Mouse (Mus musculus) E14TG2a.4 (cell line): ENCODE measurements around the gene Snrpa.
"Not testable (repeated sequence)": the region's sequence is repeated elsewhere in the genome, so short reads cannot be mapped to it uniquely, and the experiment has no call there.

Experiments used
- H3K27me3 ChIP-seq: 2 replicates; pipeline ENCODE4 v1.6.1; 2014; ENCODE audit warnings: low read length, control low read depth; ENCODE audit not compliant: insufficient read depth
- H3K36me3 ChIP-seq: 2 replicates; pipeline ENCODE4 v1.6.1; 2014; ENCODE audit warnings: low read length, control low read depth; ENCODE audit not compliant: insufficient read depth
- H3K4me1 ChIP-seq: replicated peaks from 2 replicates; pipeline ENCODE4 v1.6.1; 2014; ENCODE audit warnings: low read depth, low read length, control low read depth
- H3K4me3 ChIP-seq: replicated peaks from 2 replicates; pipeline ENCODE4 v1.5.1; 2014; ENCODE audit warnings: mild to moderate bottlenecking, low read length
- H3K9me3 ChIP-seq: 2 replicates; pipeline ENCODE4 v1.6.1; 2014; ENCODE audit warnings: low read length, control low read depth
- CTCF ChIP-seq: conservative IDR thresholded peaks from 2 replicates; pipeline ENCODE4 v1.5.1; 2014; ENCODE audit warnings: low read length
- NANOG ChIP-seq: IDR thresholded peaks from 2 replicates; pipeline ENCODE4 v1.6.1; 2014; ENCODE audit warnings: borderline replicate concordance, low read length, mixed read lengths
- POU5F1 ChIP-seq: IDR thresholded peaks from 2 replicates; pipeline ENCODE4 v1.6.1; 2014; ENCODE audit warnings: low read length, borderline replicate concordance

Snrpa gene

DNA sequence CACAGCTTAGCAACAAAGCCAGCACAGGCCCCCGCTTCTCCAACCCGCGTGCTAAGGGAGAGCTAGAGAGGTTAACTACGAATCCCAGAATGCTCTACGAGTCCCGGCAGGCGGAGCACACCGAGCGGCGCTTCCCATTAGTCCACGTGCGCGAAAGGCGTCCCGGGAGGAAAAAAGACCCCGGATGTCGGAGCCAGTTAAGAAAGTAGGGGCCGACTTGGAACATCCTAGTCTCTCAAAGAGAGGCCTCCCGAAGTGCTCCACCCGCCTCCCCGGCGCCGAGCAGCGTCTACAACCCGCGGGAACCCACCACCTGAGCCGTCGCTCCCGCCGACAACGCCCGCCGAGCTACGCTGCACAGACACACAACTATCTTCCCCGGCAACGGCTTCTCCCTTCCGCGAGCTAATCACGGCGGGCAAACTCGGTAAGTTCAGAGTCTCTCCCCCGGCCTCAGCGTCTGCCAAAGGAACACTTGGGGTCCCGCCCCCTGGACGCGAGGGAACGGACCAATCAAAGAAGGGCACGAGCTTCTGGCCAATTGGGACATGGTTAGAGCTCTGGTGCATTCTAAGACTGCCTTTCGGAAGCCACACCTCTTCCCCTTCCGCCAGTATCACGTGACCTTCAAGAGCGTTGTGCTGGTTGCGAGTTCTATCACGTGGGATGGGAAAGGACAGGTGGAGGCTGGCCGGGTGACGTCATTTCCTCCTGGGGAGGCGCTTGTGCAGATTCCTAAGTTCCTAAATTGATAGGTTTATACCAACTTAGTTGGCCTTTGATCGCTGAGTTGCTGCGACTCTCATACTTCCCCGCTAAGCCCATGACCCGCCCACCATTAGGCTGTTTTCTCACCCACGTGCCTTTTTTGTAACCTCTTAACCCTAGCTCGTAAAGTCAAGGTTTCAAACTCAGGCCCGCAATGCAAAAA lies at the start of gene Snrpa, which contains the start of gene BC024978:
TSS of gene Snrpa (minus strand) at position 591 of the 931 bp plus-strand sequence.
TSS of gene BC024978 (plus strand) at position 101 of the 931 bp plus-strand sequence.
- peak within 1 kb of the TSS; percentile 94 for H3K4me3 ChIP-seq
- H3K4me1 ChIP-seq, result peaks cover 78% of the 10 kb centered on the region
- no peak for TF ChIP-seq NANOG
- TF ChIP-seq CTCF, result no peak
- TF ChIP-seq POU5F1, result no peak
- peaks cover 73% of the 10 kb centered on the region for H3K36me3 ChIP-seq
- no peaks in the 10 kb centered on the region for H3K9me3 ChIP-seq
- no peaks in the 10 kb centered on the region for H3K27me3 ChIP-seq

GRCm38 (mm10) chr7:27244088-27244487 lies 48.0 kb upstream of the Snrpa start:
- TF ChIP-seq CTCF, result peak; percentile 86
- not testable (repeated sequence) for H3K27me3 ChIP-seq, H3K4me3 ChIP-seq, H3K9me3 ChIP-seq
- Histone ChIP-seq H3K36me3 (peaks cover 51% of the 10 kb centered on the region), H3K4me1 (peaks cover 50% of the 10 kb centered on the region)

DNA sequence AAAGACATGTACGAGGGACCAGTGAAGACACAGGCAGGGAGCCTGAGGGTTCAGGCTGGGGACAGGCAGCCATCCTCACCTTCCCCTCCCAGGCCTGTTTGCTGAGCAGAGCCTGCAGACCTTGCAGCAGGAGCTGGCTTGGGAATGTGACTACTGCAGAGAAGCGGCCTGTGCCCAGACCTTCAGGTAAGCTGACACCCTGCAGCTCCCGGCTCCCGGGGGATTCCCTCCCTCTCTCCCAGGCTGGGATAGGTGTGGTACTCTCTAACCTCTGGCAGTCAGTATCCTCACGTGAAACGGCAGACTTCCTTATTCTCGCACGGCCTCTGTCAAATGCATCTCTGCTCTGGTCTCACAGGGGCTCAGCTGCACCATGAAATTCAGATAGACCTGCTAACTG lies 47.1 kb upstream of the Snrpa start:
- Histone ChIP-seq H3K36me3 (peaks cover 55% of the 10 kb centered on the region), H3K9me3 (no peaks in the 10 kb centered on the region), H3K4me3 (0 out of 2 replicates have a peak overlapping the region, but pooled peaks have one; percentile 10), H3K4me1 (peaks cover 50% of the 10 kb centered on the region), H3K27me3 (no peaks in the 10 kb centered on the region)
- no peak for TF ChIP-seq NANOG
- TF ChIP-seq CTCF, result no peak
- no peak for TF ChIP-seq POU5F1

- H3K27me3 ChIP-seq, result no peaks in the 10 kb centered on the region
- no peak overlapping the region for H3K4me3 ChIP-seq
- TF ChIP-seq POU5F1, result no peak
- peaks cover 38% of the 10 kb centered on the region for H3K36me3 ChIP-seq
- H3K9me3 ChIP-seq, result no peaks in the 10 kb centered on the region
- H3K4me1 ChIP-seq, result peaks cover 43% of the 10 kb centered on the region
Observed at GRCm38 (mm10) chr7:27238568-27238967, 42.5 kb upstream of the Snrpa start.

GRCm38 (mm10) chr7:27237527-27237926 lies 41.5 kb upstream of the Snrpa start:
- H3K4me1 ChIP-seq, result peaks cover 38% of the 10 kb centered on the region

GRCm38 (mm10) chr7:27235726-27236125 lies 39.7 kb upstream of the Snrpa start:
- H3K4me1 ChIP-seq, result peaks cover 42% of the 10 kb centered on the region
- H3K36me3 ChIP-seq, result peaks cover 18% of the 10 kb centered on the region
- TF ChIP-seq CTCF, result no peak
- no peak for TF ChIP-seq NANOG
- TF ChIP-seq POU5F1, result no peak
- no peaks in the 10 kb centered on the region for H3K9me3 ChIP-seq
- no peaks in the 10 kb centered on the region for H3K27me3 ChIP-seq
- no peak overlapping the region for H3K4me3 ChIP-seq

More at GRCm38 (mm10) chr7:27237527-27237926, 41.5 kb upstream of the Snrpa start:
- Histone ChIP-seq H3K27me3 (no peaks in the 10 kb centered on the region), H3K4me3 (no peak overlapping the region), H3K9me3 (no peaks in the 10 kb centered on the region), H3K36me3 (peaks cover 36% of the 10 kb centered on the region)
- TF ChIP-seq POU5F1 (no peak), CTCF (no peak), NANOG (no peak)

GRCm38 (mm10) chr7:27233300-27233699 lies 37.2 kb upstream of the Snrpa start:
- peaks cover 55% of the 10 kb centered on the region for H3K4me1 ChIP-seq
- no peak for TF ChIP-seq POU5F1
- no peak for TF ChIP-seq NANOG
- TF ChIP-seq CTCF, result no peak
- H3K4me3 ChIP-seq, result peak overlapping the region; percentile 74
- H3K36me3 ChIP-seq, result no peaks in the 10 kb centered on the region
- H3K9me3 ChIP-seq, result no peaks in the 10 kb centered on the region
- H3K27me3 ChIP-seq, result no peaks in the 10 kb centered on the region

GRCm38 (mm10) chr7:27232781-27233281 lies 36.8 kb upstream of the Snrpa start, which contains the start of gene Coq8b:
Gene Coq8b, plus strand, starts transcription at chr7:27233023.
- TF ChIP-seq POU5F1 (no peak), NANOG (no peak), CTCF (no peak)

More at GRCm38 (mm10) chr7:27232781-27233281, 36.8 kb upstream of the Snrpa start, which contains the start of gene Coq8b:
- Histone ChIP-seq H3K4me3 (peak within 1 kb of the TSS; percentile 74), H3K27me3 (no peaks in the 10 kb centered on the region), H3K36me3 (no peaks in the 10 kb centered on the region), H3K9me3 (no peaks in the 10 kb centered on the region), H3K4me1 (peaks cover 57% of the 10 kb centered on the region)
